Mouse (Mus musculus) lung, postnatal 0 days (tissue): ENCODE results near the gene Ggt5.

Source experiments
- CTCF ChIP-seq: IDR thresholded peaks from 2 replicates; pipeline ENCODE4 v1.5.1; 2016; ENCODE audit warnings: antibody characterized with exemption, mild to moderate bottlenecking
- EP300 ChIP-seq: IDR thresholded peaks from 2 replicates; pipeline ENCODE4 v1.6.1; 2016; ENCODE audit warnings: antibody characterized with exemption, mild to moderate bottlenecking, control low read depth

DNA sequence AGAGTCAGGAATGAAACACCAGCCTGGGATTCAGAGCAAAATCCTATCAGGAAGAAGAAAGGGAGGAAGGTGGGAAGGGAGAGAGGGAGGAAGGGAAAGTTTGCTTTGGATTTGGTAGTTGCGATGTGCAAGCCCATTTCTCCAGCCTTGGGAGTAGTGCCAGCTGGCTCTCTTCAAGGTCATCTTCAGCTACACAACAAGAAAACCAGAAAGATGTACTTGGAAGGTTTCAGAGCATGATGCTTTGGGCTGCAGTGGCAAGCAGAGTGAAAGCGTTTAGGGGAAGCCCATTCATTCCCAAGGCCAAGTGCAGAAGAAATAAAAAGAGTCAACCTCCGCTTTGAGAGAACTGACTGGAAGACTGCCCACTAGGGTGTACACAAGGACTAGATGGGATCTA lies 38.4 kb downstream of the Ggt5 start:
- no peak for TF ChIP-seq CTCF
- no peak for TF ChIP-seq EP300
